Mouse (Mus musculus) left cerebral cortex, adult 2 months (tissue): ENCODE data around the gene Tmeff1. TPM values are rescaled to one million over a fixed set of nuclear protein-coding genes. Genes with fewer than 3 reads are reported as not detected.
A peak's percentile ranks its signal among the peaks of the same experiment; 100 is the strongest.

Source experiments
- DNase-seq, 2 experiments: peaks; one replicate each; pipeline ENCODE4 v3.0.0; 2021 to 2022; ENCODE audit warnings: low spot score in 2 of 2, mixed read lengths in 1 of 2; ENCODE audit errors: extremely low spot score in 1 of 2
- H3K27ac ChIP-seq: fragments of 200-600 bp; 2 replicates; pipeline ENCODE4 v1.8.1; 2022
- H3K4me3 ChIP-seq: fragments of 200-600 bp; 2 replicates; pipeline ENCODE4 v1.8.1; 2022
- CTCF ChIP-seq: fragments of 200-600 bp; IDR thresholded peaks from 2 replicates; pipeline ENCODE4 v1.8.1; 2022; ENCODE audit warnings: antibody characterized with exemption, mild to moderate bottlenecking, moderate library complexity
- intact Hi-C: fragments of 180-260 bp; cut with DNase I; formaldehyde crosslinking; loops from one replicate; pipeline ENCODE4 v1.15.1; 2025
- total RNA-seq, 2 experiments: library from RNA; stranded (reverse); gene quantifications; 2 replicates each; pipeline ENCODE4 v1.2.3; 2021

Tmeff1 gene
- total RNA-seq, 2 experiments from 2014 or later, result 113 to 119 TPM

- peak; percentile 46 for TF ChIP-seq CTCF
- Histone ChIP-seq H3K4me3 (no peak overlapping the region), H3K27ac (no peak overlapping the region)
- DNase-seq, result no peak
- intact Hi-C loops, result no loop called here
Observed at GRCm38 (mm10) chr4:48634058-48634457, 49.1 kb downstream of the Tmeff1 start.

- intact Hi-C loops, result no loop called here
- no peak for TF ChIP-seq CTCF
- H3K27ac ChIP-seq, result no peak overlapping the region
- DNase-seq, result no peak
- no peak overlapping the region for H3K4me3 ChIP-seq
Observed at GRCm38 (mm10) chr4:48636831-48637230, 51.9 kb downstream of the Tmeff1 start.

- Histone ChIP-seq H3K27ac (no peak overlapping the region), H3K4me3 (no peak overlapping the region)
- TF ChIP-seq CTCF, result no peak
- no peak for DNase-seq
- intact Hi-C loops, result no loop called here
Observed at GRCm38 (mm10) chr4:48638132-48638531, 53.2 kb downstream of the Tmeff1 start.

GRCm38 (mm10) chr4:48639503-48639902 is 54.5 kb downstream of the Tmeff1 start:
- no peak overlapping the region for H3K4me3 ChIP-seq
- intact Hi-C loops, result no loop called here
- no peak overlapping the region for H3K27ac ChIP-seq
- DNase-seq, result no peak
- TF ChIP-seq CTCF, result no peak

GRCm38 (mm10) chr4:48643801-48644200 is 58.8 kb downstream of the Tmeff1 start:
- no peak overlapping the region for H3K4me3 ChIP-seq
- TF ChIP-seq CTCF, result no peak
- no peak for DNase-seq
- H3K27ac ChIP-seq, result peak overlapping the region; percentile 66
- intact Hi-C loops, result no loop called here

- intact Hi-C loops, result no loop called here
- Histone ChIP-seq H3K27ac (no peak overlapping the region), H3K4me3 (no peak overlapping the region)
- no peak for TF ChIP-seq CTCF
- no peak for DNase-seq
Observed at GRCm38 (mm10) chr4:48646143-48646542, 61.2 kb downstream of the Tmeff1 start.

- peak overlapping the region; percentile 59 for H3K27ac ChIP-seq
- intact Hi-C loops, result no loop called here
- DNase-seq, result no peak
- no peak overlapping the region for H3K4me3 ChIP-seq
- TF ChIP-seq CTCF, result no peak
Observed at GRCm38 (mm10) chr4:48650617-48651360, 65.8 kb downstream of the Tmeff1 start.

- H3K4me3 ChIP-seq, result no peak overlapping the region
- H3K27ac ChIP-seq, result no peak overlapping the region
- intact Hi-C loops, result no loop called here
- TF ChIP-seq CTCF, result no peak
- no peak for DNase-seq
Observed at GRCm38 (mm10) chr4:48654118-48654517, 69.1 kb downstream of the Tmeff1 start.

GRCm38 (mm10) chr4:48656530-48656929 is 71.6 kb downstream of the Tmeff1 start:
- Histone ChIP-seq H3K4me3 (no peak overlapping the region), H3K27ac (no peak overlapping the region)
- TF ChIP-seq CTCF, result no peak
- intact Hi-C loops, result no loop called here
- no peak for DNase-seq

GRCm38 (mm10) chr4:48660144-48660543 is 75.2 kb downstream of the Tmeff1 start:
- DNase-seq, result no peak
- no peak for TF ChIP-seq CTCF
- H3K4me3 ChIP-seq, result no peak overlapping the region
- intact Hi-C loops, result no loop called here
- no peak overlapping the region for H3K27ac ChIP-seq

- no peak for DNase-seq
- no peak overlapping the region for H3K4me3 ChIP-seq
- peak overlapping the region; percentile 47; the same call in 1 of the 2 replicates for H3K27ac ChIP-seq
- intact Hi-C loops, result no loop called here
- TF ChIP-seq CTCF, result no peak
Observed at GRCm38 (mm10) chr4:48660619-48661575, 75.9 kb downstream of the Tmeff1 start.

GRCm38 (mm10) chr4:48663271-48663670 is 78.3 kb downstream of the Tmeff1 start, which contains the start of gene Cavin4:
Cavin4 (plus strand) TSS chr4:48663514.
- no peak for DNase-seq
- intact Hi-C loops, result no loop called here
- TF ChIP-seq CTCF, result no peak
- Histone ChIP-seq H3K4me3 (no peak within 1 kb of the TSS), H3K27ac (no peak within 1 kb of the TSS)
